Mouse (Mus musculus) kidney, adult 9 months (tissue): ENCODE measurements around the gene Rexo1.
A peak's percentile ranks its signal among the peaks of the same experiment; 100 is the strongest.

Experiments used
- DNase-seq: peaks from one replicate; pipeline ENCODE4 v3.0.0; 2022

The Rexo1 gene

DNA sequence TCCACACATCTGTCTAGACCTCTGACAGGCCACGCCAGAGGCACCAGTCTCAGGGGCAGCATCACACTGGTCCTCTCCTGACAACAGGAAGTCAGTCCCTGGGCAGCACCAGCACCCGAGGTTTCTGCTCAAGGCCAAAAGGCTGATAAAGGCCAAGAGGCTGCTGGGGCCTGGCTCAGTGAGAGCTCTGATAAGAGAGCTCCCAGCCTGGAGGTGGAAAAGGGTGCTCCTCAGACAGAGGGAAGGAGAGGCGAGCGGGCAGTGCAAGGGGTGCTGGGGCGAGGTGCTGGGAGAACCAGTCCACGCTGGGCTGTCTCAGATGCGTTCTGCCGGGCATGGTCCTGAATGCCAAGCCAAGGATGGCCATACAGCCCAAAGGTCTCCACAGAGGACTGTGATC is 7.8 kb downstream of the Rexo1 start:
- DNase-seq = no peak

DNA sequence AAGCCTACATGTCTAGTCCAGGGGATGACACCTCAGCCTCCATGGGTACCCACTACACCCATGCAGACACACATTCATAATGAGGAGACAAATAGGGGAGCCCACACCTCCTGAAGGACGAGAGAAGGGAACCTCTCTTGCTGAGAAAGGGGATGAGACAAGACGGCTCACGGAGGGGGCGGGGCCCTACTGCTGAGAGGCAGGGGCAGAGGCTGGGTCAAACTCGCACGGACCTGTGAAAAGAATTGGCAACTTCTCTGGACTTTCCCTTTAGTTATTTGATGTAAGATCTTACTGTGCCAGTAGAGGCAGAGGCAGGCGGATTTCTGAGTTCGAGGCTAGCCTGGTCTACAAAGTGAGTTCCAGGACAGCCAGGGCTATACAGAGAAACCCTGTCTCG is 9.0 kb downstream of the Rexo1 start:
- DNase-seq = no peak

DNA sequence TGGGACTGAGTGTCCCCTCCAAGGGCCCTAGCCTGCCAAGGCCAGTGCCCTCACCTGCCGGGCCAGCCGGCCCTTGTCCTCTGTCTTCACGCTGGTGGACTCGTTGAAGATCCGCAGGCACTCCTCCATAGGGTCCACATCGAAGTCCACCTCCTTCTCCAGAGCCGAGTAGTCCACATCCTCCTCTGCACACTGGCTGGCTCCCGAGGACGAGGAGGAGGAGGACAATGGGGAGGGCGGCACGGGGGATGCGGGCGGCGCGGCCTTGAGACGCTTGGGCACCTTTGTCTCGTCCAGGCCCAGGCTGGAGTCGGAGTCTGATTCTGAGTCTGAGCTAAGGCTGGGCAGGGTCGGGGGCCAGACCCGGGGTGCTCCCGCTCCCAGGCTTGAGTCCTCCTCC is 12.1 kb downstream of the Rexo1 start:
- no peak for DNase-seq

DNA sequence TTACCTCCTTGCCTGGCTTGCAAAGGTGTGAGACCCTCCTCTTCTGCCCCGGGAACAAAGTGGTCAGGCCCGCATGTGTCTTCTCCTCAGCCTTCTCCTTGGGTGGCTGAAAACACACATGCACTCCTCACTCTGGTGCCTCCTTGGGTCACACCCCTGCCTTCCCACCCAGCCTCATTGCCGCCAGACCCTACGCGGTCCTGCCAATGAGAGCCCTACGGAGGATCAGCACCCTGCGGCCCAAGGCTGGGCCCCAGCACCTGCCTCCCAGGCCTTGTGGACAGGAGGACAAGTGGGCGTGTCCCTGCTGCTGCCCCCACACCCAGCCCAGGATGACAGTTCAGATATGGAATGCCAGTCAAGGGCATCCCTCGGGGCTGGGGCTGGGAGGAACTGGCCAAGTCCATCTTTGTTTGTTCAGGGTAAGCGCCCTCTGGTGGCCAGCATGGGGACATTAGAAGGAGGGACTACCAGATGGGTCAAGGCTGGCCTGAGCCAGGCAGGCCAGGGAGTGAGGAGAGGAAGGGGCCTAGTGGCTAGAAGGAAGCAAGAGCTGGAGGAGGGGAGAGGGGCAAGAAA is 12.8 kb downstream of the Rexo1 start:
- peak; percentile 56 for DNase-seq

DNA sequence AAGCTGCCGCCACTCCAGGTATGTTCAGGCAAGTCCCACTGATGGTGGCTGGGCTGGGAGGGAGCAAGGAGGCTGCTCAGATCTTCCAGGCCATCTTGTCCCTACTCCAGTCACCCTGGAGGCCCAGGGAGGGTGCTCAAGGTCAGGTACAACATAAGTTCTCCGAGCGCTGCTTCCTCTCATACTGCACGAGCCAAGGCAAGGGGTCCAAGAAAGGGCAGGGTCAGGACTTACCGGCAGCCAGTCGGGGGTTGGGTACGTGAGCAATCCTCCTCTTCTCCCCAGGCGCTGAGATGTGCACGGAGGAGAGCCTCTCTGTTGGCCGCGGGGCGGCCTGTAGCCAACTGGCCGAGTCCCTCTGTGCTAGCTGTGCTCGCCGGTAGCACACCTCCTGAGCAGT is 13.8 kb downstream of the Rexo1 start:
- DNase-seq = no peak

DNA sequence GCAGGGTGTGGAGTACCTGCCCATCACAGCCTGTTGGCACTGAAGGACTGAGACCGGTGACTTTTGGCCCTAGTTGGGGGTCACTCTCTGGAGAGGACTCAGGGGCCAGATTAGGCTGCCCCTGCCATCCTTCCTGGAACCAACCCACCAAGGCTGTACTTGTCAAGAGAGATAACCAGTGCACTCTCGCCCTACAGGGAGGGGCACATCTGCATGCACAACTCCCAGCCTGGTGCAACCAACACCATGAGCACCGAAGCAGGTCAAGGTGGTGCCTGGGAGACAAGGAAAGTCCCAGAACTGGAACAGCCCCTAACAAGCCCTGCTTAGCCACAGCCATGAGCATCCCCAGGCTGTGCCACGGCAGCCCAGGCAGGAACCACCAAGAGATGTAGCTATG is 14.4 kb downstream of the Rexo1 start:
- DNase-seq = no peak

DNA sequence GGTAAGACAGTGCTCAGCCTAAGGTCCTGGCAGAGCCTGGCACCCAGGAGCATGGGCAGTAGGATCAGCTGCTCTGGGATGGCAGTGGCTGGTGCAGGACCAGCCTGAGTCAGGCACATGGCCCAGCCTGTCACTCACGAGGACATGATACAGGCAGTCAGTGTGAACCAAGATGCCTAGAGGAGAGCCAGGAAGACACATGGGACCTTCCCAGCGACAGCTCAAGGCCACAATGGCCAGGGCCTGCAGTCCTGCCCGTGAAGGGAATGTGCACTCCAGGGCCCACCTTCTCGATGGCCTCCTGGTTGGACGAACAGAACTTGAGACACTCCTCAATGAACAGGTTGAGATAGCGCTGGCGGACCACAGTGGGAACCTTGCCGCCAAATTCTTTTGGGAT is 15.8 kb downstream of the Rexo1 start:
- no peak for DNase-seq

DNA sequence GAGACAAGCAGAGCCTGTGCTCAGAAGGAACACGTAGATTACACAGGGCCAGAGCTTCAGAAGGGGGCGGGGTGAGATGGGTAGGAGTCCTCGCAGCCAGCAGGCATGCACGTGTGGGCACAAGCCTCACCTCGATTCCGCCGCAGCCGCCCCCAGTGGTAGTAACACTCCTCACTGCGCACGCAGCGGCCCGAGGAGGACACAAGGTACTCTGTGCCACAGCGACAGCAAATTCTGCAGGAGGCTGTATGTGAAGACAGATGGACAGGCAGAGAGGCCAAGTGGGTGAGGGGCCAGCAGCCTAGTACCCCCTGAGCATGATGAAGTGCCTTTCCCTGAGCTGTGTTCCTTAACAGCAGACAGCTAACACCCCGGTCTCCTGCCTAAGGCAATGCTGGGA is 17.5 kb downstream of the Rexo1 start:
- DNase-seq = no peak

DNA sequence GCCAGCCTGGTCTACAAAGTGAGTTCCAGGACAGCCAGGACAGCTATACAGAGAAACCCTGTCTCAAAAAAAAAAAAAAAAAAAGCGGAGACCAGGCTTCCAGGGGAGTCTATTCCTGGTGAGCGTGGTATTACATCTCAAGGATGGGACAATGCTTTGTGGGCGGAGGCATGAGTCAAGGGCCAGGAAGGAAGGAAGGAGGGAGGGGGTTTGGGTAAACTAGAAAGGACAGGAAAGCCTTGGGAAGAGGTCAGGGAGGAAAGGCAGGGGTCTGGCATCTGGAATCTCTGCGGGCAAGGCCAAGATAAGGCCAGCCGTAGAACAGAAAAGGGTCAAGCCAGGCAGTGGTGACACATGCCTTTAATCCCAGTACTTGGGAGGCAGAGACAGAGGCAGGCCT is 21.9 kb downstream of the Rexo1 start:
- DNase-seq = no peak

DNA sequence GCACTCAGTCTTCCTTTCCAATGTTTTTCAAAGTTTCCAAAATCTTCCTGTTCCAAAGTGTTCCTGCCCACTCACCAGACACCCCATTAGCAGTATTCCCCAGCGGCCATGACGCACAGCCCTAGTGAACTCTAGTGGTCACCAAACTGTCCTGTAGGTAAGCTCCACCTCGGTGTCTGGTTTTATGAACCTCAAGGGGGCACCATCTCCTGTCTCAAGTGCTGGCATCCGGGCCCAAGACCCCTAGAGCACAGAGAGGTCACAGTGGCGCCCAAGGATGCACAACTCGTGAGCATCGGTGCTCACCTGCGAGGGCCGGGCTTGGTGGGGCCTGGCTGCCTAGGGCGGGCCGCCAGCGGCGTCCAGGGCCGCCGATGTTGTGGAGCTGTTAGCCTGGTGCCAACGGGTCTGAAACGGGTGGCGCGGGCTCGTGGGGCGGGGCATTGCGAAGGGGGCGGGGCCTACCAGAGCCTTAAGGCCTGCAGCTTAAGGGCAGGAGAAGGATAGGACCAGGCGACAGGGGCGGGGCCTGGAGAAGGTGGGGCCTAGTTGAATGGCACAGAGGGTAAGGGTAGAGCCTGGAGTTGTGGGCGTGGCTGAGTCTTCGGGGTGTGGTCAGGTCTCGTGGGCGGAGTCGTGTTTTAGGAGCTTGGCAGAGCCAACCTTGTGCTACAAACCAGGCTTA is 22.5 kb downstream of the Rexo1 start, which contains the start of gene Atp8b3:
Gene Atp8b3, minus strand, starts transcription at position 415 of the 685 bp plus-strand sequence.
- peak; percentile 90 for DNase-seq

DNA sequence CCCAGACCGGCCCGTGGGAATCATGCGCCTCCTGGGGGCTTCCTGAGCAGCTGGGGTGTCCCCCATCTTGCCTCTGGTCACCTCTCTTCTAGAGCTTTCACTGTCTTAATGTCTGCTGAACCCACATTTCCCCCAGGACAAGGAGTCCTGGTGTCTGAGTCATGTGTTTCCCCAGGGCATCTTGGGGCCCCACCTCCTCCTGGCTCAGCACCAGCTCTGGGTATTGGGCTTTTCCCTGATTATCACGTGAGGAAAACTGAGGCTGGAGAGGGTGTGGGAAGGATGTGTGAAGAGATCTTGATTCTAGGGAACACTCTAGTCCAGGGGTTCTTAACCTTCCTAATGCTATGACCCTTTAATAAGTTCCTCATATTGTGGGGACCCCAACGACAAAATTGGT is 23.2 kb downstream of the Rexo1 start:
- no peak for DNase-seq

DNA sequence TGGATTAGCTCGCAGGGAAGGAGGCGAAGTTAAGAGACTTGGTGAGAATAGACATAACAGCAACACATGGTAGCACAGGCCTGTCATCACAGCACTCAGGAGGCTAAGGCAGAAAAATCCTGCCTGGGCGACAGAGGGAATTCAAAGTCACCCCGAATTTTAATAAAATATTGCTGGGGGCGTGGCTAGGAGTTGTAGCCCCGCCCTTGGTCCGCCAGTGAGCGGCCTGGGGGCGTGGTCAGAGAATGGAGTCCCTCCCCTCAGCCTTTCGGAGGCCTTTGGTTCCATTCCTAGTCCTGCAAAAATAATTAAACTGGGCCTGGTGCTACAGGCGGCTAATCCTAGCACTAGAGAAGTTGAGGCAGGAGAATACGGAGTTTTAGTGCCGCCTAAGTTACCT is 25.6 kb downstream of the Rexo1 start:
- DNase-seq = no peak

DNA sequence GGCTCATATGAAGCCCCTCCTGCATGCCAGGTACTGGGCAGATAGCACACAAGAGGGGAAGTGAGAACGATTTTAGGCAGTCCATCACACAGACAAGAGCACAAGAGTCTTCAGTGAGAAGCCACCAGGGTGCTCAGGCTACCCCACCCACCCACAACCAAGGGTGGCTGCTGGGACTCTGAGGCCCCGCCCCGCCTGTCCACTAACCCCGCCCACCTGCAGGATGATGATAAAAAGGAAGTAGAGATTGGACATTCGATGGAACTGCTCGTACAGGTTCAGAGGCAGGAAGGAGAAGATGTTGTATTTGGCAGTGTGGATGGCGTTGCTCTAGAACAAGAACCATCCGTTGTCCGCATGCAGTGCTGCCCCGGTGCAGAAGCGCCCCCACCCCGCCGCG is 26.3 kb downstream of the Rexo1 start:
- DNase-seq = no peak

DNA sequence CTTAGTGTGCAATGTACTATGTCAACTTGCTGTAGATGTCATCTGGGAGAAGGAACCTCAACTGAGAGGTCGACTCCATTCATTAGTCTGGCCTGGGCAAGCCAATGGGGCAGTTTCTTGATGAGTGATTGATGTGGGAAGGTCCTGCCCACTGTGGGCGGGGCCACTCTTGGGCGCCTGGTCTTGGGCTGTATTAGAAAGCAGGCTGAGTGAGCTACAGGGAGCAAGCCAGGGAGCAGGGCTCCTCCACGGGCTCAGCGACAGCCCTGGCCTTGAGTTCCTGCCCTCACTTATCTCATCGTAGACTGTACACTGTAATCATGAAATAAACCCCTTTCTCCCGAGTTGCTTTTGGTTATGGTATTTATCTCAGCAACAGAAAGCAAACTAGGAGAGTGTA is 27.7 kb downstream of the Rexo1 start:
- no peak for DNase-seq

DNA sequence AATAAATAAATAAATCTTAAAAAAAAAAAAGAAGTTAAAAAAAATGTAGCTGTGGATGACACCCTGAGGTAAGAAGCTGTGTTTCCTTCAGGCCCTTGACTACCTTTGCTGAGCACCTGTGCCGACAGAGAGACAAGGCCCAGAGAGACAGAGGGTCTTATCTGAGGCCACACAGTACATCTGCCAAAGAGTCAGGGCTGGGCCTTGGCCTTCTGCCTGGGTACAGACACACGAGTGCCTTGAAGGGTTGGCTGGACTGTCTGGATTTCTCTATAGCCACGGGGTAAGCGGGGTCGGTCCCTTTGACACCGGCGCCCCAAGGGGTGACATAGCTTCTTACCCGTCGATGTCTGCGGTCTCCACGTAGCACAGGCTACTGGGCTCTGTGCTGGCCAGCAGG is 28.6 kb downstream of the Rexo1 start:
- DNase-seq = no peak

DNA sequence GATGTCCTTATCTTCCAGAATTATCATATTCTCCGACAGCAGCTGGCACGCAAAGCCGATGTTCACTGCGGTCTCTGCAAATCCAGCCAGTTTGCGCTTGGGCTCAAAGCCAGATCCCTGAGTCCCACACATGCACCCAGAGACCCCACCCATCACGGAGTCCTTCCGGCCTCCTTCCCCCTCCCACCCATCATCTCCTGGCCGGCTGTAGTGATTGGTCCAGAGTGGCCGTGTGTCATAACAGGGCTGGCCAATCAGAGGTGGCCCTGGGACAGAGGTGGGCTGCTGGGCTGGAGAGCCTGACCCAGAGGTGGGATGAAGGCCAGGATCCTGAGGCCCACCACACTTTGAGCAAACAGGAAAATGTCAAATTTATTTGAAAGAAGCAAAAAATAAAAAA is 35.2 kb downstream of the Rexo1 start:
- no peak for DNase-seq

DNA sequence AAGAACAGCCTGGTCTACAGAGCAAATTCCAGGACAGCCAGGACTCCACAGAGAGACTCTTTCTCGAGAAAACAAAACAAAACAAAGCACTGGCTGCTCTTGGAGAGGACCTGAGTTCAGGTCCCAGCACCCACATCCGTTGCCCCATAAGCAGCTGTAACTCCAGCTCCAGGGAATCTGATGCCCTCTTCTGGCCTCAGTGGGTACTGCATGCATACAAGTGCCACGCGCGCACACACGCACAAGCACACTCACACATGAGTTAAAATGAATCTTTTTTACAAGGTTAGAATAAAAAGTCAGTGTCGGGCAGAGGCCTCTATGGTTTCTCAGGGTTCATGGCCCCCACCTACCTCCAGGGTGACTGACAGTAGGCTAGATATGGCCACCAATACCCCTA is 38.1 kb downstream of the Rexo1 start:
- DNase-seq = no peak

DNA sequence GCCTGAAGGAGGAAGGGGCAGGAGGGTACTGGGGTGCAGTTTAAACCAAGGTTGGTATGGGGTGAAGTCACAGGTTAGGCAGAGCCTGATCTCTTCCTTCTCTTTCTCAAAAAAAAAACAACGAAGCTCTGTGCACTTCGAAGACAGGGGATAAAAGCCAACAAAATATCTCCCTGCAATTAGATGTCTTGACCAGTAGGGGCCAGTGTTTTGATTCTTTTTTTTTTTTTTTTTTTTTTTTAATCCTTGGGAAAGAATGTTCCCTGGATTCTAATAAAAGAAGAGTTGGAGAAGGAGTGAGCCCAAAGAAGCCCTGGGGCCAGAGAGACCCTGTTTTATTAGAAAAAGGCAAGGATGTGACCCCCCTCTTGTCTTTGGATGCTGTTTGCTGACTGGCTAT is 42.1 kb downstream of the Rexo1 start:
- DNase-seq = no peak

DNA sequence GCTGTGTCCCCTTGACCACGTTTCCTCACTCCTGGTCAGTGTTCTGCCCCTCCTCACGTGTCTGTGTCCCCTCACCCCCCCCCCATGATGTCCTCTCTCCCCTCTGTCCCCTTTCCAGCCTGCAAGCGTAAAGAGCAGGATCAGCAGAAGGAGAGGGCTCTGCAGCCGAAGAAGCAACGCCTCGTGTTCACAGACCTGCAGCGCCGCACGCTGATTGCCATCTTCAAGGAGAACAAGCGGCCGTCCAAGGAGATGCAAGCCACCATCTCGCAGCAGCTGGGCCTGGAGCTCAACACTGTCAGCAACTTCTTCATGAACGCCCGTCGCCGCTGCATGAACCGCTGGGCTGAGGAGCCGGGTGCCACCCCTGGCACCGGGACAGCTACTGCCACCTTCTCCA is 47.6 kb downstream of the Rexo1 start:
- no peak for DNase-seq

DNA sequence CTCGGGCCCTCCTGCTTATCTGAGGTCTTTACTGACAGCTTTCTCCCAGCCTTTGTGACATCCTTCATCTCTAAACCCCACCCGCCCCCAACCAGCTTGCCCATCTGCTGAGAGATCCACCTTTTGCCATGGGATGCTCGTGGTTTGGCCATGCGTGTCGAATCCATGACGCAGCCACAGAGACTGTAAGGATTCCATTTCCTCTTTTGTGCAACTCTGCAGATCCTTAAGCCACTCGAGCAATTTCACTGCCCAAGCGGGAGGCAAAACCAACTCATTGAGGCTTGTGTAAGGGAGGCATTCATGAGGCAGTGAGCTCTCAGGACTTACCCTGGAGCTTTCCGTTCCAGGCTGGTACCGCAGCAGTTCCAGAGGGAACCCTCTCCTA is 51.1 kb downstream of the Rexo1 start:
- no peak for DNase-seq

DNA sequence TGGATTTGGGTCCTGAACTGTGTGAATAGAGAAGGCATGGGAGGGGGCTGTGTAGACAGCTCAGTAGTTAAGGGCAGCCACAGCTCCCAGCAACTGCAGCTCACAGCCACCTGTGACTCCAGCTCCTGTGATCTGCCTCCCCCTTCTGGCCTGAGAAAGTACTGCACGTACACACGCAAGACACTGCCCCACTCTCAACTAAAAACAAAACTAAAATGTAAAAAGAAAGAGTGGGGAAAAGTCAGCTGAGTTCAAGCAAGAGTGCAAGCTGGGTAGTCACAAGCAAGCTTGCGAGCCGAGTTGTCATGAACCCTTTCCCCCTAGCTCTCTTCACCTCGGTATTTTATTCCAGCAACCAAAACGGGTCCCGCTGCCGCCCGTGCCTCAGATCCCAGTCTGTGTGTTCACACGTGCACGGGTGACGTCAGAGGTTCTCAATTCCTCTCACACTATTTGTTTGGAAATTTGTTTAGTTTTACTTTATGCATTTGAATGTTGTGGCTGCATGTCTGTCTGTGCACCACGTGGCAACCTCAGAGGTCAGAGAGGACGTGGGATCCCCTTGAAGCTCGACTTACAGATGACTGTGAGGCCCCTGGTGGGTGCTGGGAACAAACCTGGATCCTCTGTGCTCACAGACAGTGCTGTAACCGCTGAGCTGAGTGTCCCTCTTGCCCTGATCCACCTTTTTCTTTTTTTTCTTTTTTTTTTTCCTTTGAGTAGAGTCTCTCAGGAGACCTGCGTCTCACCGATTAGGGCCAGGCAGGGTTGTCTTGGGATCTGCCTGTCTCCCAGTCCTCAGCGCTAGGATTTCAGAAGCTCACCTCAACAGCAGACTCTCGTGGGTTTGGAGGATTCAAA is 51.7 kb downstream of the Rexo1 start:
- peak; percentile 84 for DNase-seq

DNA sequence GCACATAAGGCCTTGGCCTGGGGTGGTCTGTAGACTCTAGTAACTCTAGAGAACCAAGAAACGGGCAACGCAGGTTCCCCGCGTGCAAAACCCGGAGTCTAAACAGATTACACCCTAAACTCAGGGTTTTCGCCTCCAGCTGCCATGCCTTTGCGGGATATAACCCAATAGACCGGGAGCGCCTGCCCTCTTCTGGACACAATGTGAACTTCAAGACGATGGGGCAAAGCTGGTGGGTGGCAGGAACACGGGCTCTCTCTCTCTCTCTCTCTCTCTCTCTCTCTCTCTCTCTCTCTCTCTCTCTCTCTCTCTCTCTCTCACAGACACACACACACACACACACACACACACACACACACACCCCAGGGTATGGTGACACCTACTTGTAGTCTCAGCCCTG is 55.1 kb downstream of the Rexo1 start:
- DNase-seq = peak; percentile 65

DNA sequence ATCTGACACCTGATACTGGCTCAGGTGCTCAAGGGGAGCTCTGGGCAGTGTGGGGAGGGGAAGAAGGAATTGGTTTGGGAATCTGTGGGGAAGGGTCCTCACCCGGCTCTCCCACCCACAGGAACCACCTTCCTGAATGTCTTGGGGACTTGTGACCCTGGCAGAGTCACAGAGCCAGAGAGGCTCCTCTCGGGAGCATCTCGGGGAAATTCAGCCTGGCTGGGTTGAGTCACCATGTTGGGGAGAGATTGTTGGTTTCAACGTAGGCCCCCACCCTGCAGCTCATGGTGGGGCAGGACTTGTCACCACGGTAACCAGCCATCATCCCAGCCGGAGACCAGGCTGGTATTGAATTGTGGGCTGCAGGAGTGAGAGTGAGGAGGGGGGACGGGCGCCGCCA is 56.6 kb downstream of the Rexo1 start:
- no peak for DNase-seq

DNA sequence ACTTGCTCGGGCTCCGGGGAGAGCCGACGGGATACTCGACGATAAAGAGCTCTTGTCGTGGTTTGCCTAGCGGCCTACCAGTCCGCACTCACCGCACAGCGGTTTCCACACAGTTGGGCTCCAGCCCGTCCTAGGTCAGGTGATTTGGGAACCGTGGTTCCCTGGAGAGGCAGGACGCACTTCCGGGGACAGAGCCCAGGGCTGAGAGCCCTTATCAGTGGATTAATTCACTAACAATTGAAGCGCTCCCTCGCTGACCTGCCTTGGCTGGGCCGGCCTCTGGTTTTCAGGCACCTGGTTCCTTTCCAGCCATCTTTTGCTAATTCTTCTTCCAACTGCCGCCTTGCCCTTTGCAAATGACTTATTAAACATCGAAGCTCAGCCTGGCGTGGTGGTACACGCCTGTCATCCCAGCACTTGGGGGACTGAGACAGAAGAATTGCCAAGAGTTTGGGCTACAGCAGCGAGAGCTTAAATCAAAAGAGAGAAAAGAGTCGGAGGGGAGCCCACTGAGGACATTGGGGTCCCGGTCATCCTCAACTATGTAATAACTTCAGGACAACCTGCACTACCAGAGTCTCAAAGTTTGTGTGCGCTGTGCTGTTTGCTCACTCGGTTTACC is 57.6 kb downstream of the Rexo1 start:
- DNase-seq = no peak
